Mouse (Mus musculus) liver, embryonic 14.5 days (tissue): ENCODE results near the gene Gtf3a.

Source experiments
- CTCF ChIP-seq: IDR thresholded peaks from 2 replicates; pipeline ENCODE4 v1.5.1; 2016; ENCODE audit warnings: antibody characterized with exemption, low read depth, control low read depth
- EP300 ChIP-seq: IDR thresholded peaks from 2 replicates; pipeline ENCODE4 v1.6.1; 2016; ENCODE audit warnings: antibody characterized with exemption, low read depth

DNA sequence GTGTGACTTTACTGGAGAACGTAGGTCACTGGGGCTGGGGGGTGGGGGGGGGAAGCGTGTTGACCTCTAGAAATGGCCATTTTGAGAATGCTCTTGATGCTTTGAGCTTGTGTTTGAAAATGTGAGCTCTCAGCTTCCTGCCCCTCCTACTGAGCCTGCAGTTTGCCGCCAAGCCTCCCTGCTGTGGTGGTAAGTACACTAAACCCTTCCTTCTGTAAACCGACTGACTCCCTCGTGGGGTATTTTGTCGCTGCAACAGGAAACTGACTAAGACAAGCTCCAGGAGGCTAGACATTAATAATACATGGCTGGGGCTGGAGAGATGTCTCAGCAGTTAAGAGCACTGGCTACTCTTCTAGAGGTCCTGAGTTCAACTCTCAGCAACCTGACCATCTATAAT lies 31.7 kb upstream of the Gtf3a start:
- TF ChIP-seq CTCF (no peak), EP300 (no peak)
